Mouse (Mus musculus): ENCODE data around the gene Lrrc4c.

DNA sequence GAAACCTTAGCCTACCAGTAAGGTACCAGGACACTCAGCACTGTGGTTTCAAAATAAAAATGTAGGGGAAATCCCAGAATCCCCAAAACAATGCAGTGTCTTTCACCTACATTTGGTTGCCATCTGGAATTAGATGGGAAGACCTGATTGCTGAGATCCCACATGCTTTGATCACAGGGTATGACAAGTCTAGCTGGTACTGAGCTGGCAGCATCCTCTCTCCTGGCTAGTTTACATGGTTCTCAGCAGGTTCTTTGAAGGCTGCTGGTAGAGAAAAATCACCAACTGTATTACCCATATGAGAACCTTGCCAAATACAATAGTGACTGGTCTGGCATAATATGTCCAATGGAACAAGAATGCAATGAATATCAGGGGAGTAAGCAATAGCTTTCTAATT lies 405.4 kb downstream of the Lrrc4c start:
- TF ChIP-seq CTCF (IDR thresholded peaks at IDR 0.05; ENCODE audit: low read depth) = no peak
- no peak for TF ChIP-seq EP300 (optimal IDR thresholded peaks at IDR 0.05)
